Mouse (Mus musculus) myocyte (in vitro differentiated cells): Measurements from ENCODE around the gene Ercc6l. TPM values are rescaled to one million over a fixed set of nuclear protein-coding genes. Genes with fewer than 3 reads are reported as not detected.
A peak's percentile ranks its signal among the peaks of the same experiment; 100 is the strongest.
"Not testable (repeated sequence)": the region's sequence is repeated elsewhere in the genome, so short reads cannot be mapped to it uniquely, and the experiment has no call there.

Experiments
- H3K27me3 ChIP-seq: one replicate; pipeline ENCODE4 v1.6.1; 2011; ENCODE audit not compliant: control insufficient read depth, insufficient read depth, insufficient read length
- H3K36me3 ChIP-seq: one replicate; pipeline ENCODE4 v1.6.1; 2011; ENCODE audit not compliant: control insufficient read depth, insufficient read depth
- H3K4me2 ChIP-seq: one replicate; pipeline ENCODE4 v1.6.1; 2011; ENCODE audit warnings: low read depth, control low read depth
- H3K4me3 ChIP-seq: one replicate; pipeline ENCODE4 v1.5.1; 2011; ENCODE audit warnings: mild to moderate bottlenecking, control low read depth, moderate library complexity
- H3K79me2 ChIP-seq: one replicate; pipeline ENCODE4 v1.6.1; 2011; ENCODE audit not compliant: control insufficient read depth, insufficient read depth
- H3ac ChIP-seq: one replicate; pipeline ENCODE4 v1.6.1; 2011; ENCODE audit not compliant: control insufficient read depth, insufficient read length
- CEBPB ChIP-seq: IDR thresholded peaks from 2 replicates; pipeline ENCODE4 v1.6.1; 2011; ENCODE audit warnings: mild to moderate bottlenecking, moderate library complexity; ENCODE audit not compliant: poor library complexity, insufficient read depth, severe bottlenecking
- E2F4 ChIP-seq: IDR thresholded peaks from one replicate; pipeline ENCODE4 v1.6.1; 2011; ENCODE audit warnings: mild to moderate bottlenecking, control low read depth, moderate library complexity; ENCODE audit not compliant: insufficient read depth
- MAX ChIP-seq: IDR thresholded peaks from one replicate; pipeline ENCODE4 v1.6.1; 2011; ENCODE audit warnings: low read depth, mild to moderate bottlenecking, control low read depth
- MYOD1 ChIP-seq, 3 experiments: IDR thresholded peaks; one replicate each; pipeline ENCODE4 v1.6.1; 2011; ENCODE audit warnings: control low read depth in 2 of 3, low read depth in 2 of 3, mild to moderate bottlenecking in 2 of 3, moderate library complexity in 1 of 3; ENCODE audit not compliant: insufficient read length in 2 of 3, control insufficient read depth in 1 of 3
- MYOG ChIP-seq, 3 experiments: IDR thresholded peaks; one replicate each; pipeline ENCODE4 v1.6.1; 2011; ENCODE audit warnings: control low read depth in 2 of 3, low read depth in 2 of 3, mild to moderate bottlenecking in 2 of 3; ENCODE audit not compliant: insufficient read length in 2 of 3, control insufficient read depth in 1 of 3, insufficient read depth in 1 of 3
- POLR2A ChIP-seq: IDR thresholded peaks from one replicate; pipeline ENCODE4 v1.6.1; 2011; ENCODE audit warnings: low read depth, mild to moderate bottlenecking, control low read depth, moderate library complexity; ENCODE audit not compliant: insufficient read length
- POLR2AphosphoS2 ChIP-seq: IDR thresholded peaks from one replicate; pipeline ENCODE4 v1.6.1; 2011; ENCODE audit warnings: low read depth, control low read depth; ENCODE audit not compliant: insufficient read length
- REST ChIP-seq: IDR thresholded peaks from one replicate; pipeline ENCODE4 v1.6.1; 2011; ENCODE audit warnings: mild to moderate bottlenecking, control low read depth, moderate library complexity; ENCODE audit not compliant: insufficient read depth, insufficient read length
- SRF ChIP-seq: IDR thresholded peaks from one replicate; pipeline ENCODE4 v1.6.1; 2011; ENCODE audit warnings: low read depth; ENCODE audit not compliant: control insufficient read depth, insufficient read length
- TCF12 ChIP-seq: IDR thresholded peaks from one replicate; pipeline ENCODE4 v1.6.1; 2011; ENCODE audit warnings: mild to moderate bottlenecking, control low read depth; ENCODE audit not compliant: poor library complexity, insufficient read depth, severe bottlenecking
- TCF3 ChIP-seq: IDR thresholded peaks from one replicate; pipeline ENCODE4 v1.6.1; 2011; ENCODE audit warnings: low read depth, control low read depth; ENCODE audit not compliant: insufficient read length
- USF1 ChIP-seq: IDR thresholded peaks from one replicate; pipeline ENCODE4 v1.6.1; 2011; ENCODE audit warnings: low read depth, mild to moderate bottlenecking, control low read depth, moderate library complexity
- polyA plus RNA-seq: library from polyadenylated mRNA; unstranded; fragments of >200 nt; fragmentation: generic; extraction: Trizol; gene quantifications from one replicate; pipeline ENCODE4 v1.2.1, GENCODE M21; 2012; ENCODE audit warnings: missing spikeins

The Ercc6l gene
- polyA plus RNA-seq, 1 experiment, result 1.5 TPM

DNA sequence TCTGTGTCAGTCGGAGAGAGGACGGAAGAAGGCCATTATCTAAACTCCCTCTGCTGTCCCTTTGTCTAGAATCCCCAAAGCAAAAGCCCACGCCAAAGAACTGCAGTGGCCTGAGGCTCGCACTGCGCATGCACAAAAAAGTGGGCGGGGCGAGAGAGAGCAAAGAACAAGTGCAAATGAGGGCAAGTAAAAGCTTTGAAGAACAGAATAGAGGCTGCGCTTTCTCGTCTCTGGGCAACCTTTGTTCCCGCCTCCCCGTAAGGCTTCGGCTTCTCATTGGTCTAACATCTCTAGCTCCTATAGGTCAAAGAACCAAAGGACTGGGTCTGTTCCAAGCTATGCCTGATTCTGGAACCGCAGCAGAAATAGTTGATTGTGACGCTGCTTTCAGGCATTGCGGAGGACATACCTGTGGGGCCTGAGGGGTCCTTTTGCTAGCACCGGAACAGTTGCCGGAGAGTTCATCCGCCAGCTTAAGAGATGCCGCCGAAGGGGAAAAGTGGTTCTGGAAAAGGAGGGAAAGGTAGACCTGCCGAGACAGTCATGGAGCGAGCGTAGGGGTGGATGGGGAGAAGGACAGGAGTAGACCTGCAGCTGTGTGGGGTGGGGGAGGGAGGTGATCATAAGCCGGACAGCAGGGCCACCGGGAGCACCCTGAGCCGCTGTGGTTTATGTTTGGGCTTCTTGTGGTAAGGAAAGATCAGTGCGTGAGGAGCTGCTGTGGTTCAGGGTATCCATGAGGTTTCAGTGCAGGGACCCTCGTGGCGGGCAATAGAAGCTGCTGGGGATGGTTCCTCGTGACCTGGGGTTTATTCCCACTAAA is 37.6 kb downstream of the Ercc6l start, which contains the start of gene Pin4:
Gene Pin4, plus strand, starts transcription at position 406 of the 823 bp plus-strand sequence.
- H3K4me3 ChIP-seq, result peak within 1 kb of the TSS; percentile 67

DNA sequence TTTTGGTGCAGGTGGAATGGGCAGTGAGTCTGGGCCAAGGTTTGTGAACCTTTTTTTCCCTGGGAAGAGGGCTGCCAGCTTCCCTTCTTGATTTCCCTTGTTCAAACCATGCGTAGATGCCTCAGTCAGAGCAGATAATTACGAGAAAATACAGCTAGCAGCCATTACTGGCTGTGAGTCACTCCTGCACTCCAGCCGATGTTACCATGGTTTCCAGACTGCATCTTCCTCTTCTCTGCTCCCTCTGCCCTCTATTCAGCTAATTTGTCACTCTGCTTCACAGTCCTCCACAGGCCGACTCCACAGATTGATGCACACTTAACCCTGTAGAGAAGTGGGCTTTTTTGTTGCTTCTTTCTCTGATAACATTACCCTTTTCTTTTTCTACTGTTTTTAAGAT is 41.2 kb downstream of the Ercc6l start:
- peaks cover 11% of the 10 kb centered on the region for H3K79me2 ChIP-seq
- no peak overlapping the region for H3ac ChIP-seq
- no peaks in the 10 kb centered on the region for H3K36me3 ChIP-seq
- no peaks in the 10 kb centered on the region for H3K27me3 ChIP-seq
- no peak overlapping the region for H3K4me3 ChIP-seq
- H3K4me2 ChIP-seq, result no peak overlapping the region
- TF ChIP-seq CEBPB, result no peak
- TF ChIP-seq POLR2A, result no peak
- no peak for TF ChIP-seq TCF12
- no peak for TF ChIP-seq USF1
- no peak for TF ChIP-seq TCF3
- no peak for TF ChIP-seq MAX
- TF ChIP-seq MYOG (IDR thresholded peaks at IDR 0.05; ENCODE audit: control insufficient read depth in 1 of 3, insufficient read depth in 1 of 3, insufficient read length in 2 of 3, low read depth in 2 of 3), result no peak
- no peak for TF ChIP-seq POLR2AphosphoS2
- TF ChIP-seq E2F4, result no peak
- no peak for TF ChIP-seq REST
- TF ChIP-seq SRF, result no peak
- no peak for TF ChIP-seq MYOD1 (IDR thresholded peaks at IDR 0.05; ENCODE audit: control insufficient read depth in 1 of 3, insufficient read length in 2 of 3, low read depth in 2 of 3)

More for the DNA sequence above, 37.6 kb downstream of the Ercc6l start, which contains the start of gene Pin4:
- peak within 1 kb of the TSS; percentile 77 for H3K4me2 ChIP-seq
- peaks cover 5% of the 10 kb centered on the region for H3K36me3 ChIP-seq
- H3K27me3 ChIP-seq, result no peaks in the 10 kb centered on the region
- H3K79me2 ChIP-seq, result peaks cover 11% of the 10 kb centered on the region
- H3ac ChIP-seq, result peak within 1 kb of the TSS; percentile 29
- TF ChIP-seq TCF12, result no peak
- peak; percentile 98 for TF ChIP-seq MAX

DNA sequence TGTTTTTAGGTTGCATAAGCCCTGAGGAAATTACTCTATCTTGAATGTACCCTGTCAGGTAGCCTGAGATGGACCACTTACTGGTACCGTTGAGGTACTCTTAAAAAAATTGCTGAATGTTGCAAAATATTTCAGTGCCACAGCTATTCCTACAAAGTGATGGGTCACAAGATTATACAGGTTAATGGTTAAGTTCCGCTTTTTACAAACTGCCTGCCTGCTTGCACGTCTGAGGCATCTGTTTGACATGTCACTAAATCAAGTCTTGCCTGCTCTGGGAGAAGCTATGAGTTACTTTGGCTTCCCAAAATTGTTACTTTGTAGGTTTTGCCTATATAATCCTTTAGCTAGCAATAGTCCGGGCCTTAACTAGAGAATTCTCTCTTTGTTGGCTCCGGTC is 47.5 kb downstream of the Ercc6l start:
- not testable (repeated sequence) for H3K79me2 ChIP-seq, H3ac ChIP-seq

DNA sequence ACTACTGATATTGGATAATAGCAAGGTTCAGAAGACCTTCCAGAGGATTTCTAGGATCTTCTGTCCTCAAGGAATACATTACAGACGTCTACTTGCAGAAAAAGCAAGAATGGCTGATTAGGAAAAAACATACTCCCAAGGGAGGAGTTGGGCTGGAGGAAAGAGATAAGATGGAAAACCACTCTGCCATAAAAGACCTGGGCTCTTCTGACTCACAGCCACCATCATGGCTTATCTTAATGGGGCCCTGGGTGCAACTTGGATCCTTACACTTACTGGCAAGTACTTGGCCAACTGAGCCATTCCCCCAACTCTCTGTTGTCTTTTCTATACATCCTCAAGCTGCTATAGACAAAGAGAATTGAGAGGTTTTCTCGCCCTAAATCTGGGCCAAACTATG is 53.1 kb downstream of the Ercc6l start:
- not testable (repeated sequence) for H3K79me2 ChIP-seq, H3K36me3 ChIP-seq, H3K4me3 ChIP-seq, H3ac ChIP-seq, H3K27me3 ChIP-seq, H3K4me2 ChIP-seq

More for the DNA sequence above, 47.5 kb downstream of the Ercc6l start:
- H3K4me2 ChIP-seq, H3K36me3 ChIP-seq, H3K27me3 ChIP-seq, H3K4me3 ChIP-seq: not testable (repeated sequence)

DNA sequence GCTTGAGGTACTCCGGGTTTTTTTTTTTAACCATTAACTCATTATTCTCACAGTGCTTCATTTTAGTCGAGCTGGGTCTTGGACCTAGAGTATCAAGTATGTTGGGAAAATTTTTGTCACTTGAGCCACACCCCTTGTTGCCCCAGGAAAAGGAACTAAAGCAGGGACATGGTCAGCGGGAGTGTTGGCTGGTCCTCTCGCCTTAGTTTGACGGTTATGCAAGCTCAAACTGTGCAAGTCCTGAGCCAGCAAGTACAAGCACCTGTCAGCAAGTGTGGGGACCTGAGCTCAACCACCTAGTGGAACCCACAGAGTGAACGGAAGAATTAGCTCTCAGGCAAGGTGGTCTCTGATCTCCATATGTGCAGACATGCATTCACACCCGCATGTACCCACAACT is 55.0 kb downstream of the Ercc6l start:
- H3ac ChIP-seq, result no peak overlapping the region
- TF ChIP-seq MYOG (IDR thresholded peaks at IDR 0.05; ENCODE audit: control insufficient read depth in 1 of 3, insufficient read depth in 1 of 3, insufficient read length in 2 of 3, low read depth in 2 of 3) (no peak), MYOD1 (IDR thresholded peaks at IDR 0.05; ENCODE audit: control insufficient read depth in 1 of 3, insufficient read length in 2 of 3, low read depth in 2 of 3) (no peak), CEBPB (no peak), MAX (no peak), USF1 (no peak), E2F4 (no peak)
- no peaks in the 10 kb centered on the region for H3K79me2 ChIP-seq
- no peak overlapping the region for H3K4me2 ChIP-seq
- H3K27me3 ChIP-seq, result no peaks in the 10 kb centered on the region
- no peaks in the 10 kb centered on the region for H3K36me3 ChIP-seq
- no peak overlapping the region for H3K4me3 ChIP-seq

DNA sequence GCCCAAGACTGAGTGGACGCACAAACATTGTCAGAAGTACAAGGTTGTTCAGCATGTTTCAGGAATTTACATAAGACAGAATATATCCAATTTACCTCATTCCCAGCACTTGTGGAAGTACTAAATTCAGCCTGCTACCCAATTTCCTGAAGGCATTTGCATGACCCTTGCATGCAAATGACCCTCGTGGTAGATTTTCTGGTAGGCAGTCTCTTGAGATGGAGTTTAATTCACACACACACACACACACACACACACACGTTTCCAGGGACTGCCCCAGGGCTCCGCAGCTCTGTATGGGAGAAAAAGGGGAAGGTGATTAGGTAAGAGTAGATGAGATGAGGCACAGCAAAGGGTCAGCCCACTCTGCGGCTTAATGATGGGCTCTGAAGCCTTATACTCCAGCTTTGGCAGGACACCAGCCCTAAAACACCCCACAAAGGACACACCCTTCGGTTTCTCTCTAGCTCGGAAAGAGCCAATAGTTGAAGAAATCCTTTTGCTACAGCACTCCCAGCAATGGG is 62.4 kb downstream of the Ercc6l start:
- Histone ChIP-seq H3K4me3 (no peak overlapping the region), H3K79me2 (no peaks in the 10 kb centered on the region), H3ac (no peak overlapping the region), H3K27me3 (no peaks in the 10 kb centered on the region), H3K4me2 (no peak overlapping the region), H3K36me3 (no peaks in the 10 kb centered on the region)
- TF ChIP-seq SRF (no peak), CEBPB (no peak), POLR2AphosphoS2 (no peak), REST (no peak), E2F4 (no peak), POLR2A (no peak)

Other genes with a start within 250 kb of the Ercc6l start
- 0.16 TPM for gene Rtl5, start 85.8 kb downstream of the Ercc6l start, polyA plus RNA-seq
- 59.6 TPM for gene Pin4, start 37.6 kb downstream of the Ercc6l start, polyA plus RNA-seq
- gene Rps4x, start 32.3 kb upstream of the Ercc6l start, polyA plus RNA-seq, result 2,113 TPM
- gene Cited1, start 95.1 kb upstream of the Ercc6l start, polyA plus RNA-seq, result 5.1 TPM